Mouse (Mus musculus) layer of hippocampus, postnatal 36 days (tissue): ENCODE measurements around the gene Ntsr2. TPM values are rescaled to one million over a fixed set of nuclear protein-coding genes. Genes with fewer than 3 reads are reported as not detected.

ENCODE experiments used
- DNase-seq, 2 experiments: peaks; one replicate each; pipeline ENCODE4 v3.0.0; 2022
- total RNA-seq, 2 experiments: library from RNA; stranded (reverse); gene quantifications; 2 replicates each; pipeline ENCODE4 v1.2.3; 2021

Ntsr2 gene
- 100 to 1,000 TPM; 195 to 199 TPM for total RNA-seq

DNA sequence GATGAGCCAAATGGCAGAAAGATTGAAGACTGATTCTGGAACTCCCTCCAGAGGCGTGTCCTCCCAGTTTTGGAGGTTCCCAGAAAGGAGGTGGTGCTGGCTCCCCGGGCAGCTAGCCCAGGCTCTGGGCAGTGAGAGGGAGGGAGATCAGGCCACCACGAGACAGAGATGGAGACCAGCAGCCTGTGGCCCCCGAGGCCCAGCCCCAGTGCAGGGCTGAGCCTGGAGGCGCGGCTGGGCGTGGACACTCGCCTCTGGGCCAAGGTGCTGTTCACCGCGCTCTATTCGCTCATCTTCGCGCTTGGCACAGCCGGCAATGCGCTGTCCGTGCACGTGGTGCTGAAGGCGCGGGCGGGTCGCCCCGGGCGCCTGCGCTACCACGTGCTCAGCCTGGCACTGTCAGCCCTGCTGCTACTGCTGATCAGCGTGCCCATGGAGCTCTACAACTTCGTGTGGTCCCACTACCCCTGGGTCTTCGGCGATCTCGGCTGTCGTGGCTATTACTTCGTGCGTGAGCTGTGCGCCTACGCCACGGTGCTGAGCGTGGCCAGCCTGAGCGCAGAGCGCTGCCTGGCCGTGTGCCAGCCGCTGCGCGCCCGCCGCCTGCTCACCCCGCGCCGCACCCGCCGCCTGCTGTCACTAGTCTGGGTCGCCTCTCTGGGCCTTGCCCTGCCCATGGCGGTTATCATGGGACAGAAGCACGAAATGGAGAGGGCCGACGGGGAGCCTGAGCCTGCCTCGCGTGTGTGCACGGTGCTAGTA, at the start of gene Ntsr2:
Gene Ntsr2 (plus strand): TSS at position 51 of the 762 bp plus-strand sequence.
- DNase-seq: peak; percentile 68 to 76

DNA sequence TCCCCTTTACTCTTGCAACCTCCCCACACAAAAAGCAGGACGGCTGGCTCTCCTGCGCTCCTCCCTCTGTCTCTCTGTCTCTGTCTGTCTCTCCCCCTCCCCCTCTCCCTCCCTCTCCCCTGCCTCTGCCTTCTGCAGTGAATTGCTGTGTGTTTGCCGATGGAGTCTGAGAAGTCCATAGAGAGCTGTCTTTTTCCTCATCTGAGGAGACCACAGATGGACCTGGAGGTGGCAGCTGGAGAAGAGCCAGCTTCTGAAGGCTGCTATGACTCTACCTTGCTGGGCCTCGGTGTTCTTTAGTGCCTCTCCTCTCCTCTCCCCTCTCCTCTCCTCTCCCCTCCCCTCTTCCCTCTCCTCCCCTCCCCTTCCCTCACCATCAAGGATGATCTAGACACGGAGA, 47.6 kb upstream of the Ntsr2 start:
- peak in 1 of 2 experiments; percentile 27 for DNase-seq

DNA sequence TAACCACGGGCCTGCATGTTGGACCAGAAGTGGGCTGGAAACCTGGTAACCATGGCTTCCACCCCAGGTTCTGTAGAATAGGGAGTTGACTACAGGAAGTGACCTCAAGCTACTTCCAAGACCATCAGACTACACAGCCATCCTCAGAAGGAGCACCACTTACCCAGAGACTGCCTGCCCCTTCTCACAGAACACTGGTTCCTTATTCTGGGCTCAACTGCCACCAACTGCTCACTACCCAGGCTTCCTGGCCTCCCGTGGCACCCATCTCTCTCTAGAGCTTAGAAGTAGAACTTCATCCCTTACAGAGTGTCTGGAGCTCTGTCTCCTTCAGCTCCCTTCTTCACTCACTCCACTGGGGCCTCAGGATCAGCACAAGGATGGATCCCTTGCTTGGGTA, 42.2 kb upstream of the Ntsr2 start, which contains the start of gene Lpin1:
Gene Lpin1 (minus strand): TSS at position 31 of the 400 bp plus-strand sequence.
- DNase-seq: no peak

DNA sequence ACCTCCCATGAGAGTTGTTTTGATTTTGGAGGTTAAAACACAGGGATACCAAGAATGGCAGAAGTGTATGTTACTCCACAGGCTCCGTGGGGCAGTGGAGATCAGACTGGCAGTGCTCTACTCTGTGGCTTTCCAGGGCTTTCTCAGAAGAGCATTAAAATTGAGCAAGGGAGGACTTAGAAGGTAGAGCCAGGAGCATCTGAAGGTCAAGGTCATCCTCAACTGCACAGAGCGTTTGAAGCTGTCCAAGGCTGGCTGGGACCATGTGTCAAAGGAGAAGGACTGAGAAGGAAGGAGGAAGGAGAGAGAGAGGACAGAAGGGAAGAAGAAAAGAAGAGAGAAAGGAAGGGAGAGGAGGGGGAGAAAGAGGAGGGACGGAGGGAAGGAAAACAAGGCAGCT, 38.6 kb upstream of the Ntsr2 start:
- no peak for DNase-seq

DNA sequence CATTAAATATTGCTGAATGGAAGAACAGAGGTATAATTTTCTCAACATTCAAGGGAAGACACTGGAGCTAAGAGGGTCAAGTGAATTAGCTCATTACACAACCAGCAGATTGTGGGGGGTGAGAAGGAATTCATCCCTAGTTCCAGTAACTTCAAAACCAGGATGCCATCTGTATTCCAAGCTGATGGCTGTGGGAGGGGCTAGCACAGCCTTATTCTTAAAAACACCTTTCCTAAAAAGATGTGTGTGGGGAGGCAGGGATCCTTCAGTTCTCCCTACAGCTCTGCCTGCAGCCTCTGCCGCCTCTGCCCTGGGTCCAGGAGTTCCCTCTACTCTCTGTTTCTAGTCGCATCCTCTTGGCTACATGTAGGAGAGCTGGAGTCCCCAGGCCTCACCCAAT, 37.4 kb upstream of the Ntsr2 start:
- DNase-seq: no peak

DNA sequence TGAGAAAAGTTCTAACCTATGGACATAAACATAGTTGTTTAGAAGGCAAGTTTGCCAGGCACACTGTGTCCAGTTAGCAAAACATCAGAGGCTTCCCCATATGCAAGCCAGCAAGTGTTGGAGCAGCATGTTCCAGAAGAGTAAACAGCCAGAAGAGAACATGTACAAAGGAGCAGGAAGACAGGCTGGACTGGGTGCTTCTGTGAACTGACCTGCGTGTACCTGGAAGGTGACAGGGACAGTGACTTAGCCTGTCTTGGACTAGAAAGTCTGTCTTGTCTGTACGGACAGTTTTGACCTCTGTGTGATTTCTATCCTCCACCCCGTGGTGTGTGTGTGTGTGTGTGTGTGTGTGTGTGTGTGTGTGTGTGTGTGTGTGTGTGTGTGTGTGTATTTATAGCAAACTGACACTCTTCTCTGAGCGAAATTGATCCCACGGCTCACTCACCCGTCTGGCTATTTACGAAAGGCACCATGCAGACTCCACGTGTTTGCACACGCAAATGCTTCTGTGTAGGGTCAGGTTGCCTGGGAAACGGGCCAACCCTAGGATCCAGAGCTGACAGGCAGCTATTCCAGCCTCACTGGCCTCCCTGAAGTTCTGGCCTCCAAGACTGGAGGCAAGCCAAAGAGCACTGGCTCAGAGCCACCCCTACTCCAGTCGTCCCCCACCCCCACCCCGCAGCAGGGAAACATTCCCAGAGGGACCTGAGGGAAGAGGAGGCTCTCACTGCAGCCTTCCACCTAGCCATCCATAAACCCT, 34.5 kb upstream of the Ntsr2 start:
- peak; percentile 43 to 58 for DNase-seq

DNA sequence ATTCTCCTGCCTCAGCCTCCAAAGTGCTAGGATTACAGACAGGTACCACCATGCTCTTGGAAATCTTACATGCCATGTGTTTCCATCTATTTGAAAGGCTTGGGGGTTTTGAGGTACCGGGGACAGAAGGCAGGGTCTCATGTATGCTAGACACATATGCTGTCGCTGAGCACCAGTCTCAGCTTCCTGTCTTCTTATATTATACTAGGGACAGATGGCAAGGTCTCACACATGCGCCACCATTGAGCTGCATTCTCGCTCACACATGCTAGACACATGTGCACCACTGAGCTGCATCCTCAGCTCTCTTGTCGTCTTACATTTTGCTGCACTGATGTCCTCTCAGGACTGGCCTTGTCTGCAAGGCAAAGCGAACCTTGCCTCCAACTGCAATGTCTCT, 33.7 kb upstream of the Ntsr2 start:
- DNase-seq: no peak

DNA sequence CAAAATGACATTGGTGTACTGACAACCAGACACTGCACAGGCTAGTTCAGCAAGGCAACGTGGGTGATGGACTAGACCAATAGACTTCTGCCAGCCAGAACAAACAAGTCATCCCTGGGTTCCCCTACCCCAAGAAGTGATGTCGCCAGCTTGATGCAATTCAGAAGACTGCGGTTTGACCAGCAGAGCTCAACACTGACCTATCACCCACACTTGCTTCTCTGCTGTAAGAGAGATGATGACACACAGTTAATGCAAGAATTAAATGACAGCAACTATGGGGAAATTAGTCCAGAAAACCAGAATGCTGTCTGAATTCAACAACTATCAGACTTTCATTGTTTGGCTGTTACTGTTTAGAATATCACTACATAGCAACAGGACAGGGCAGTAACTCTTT, 33.0 kb upstream of the Ntsr2 start:
- no peak for DNase-seq

DNA sequence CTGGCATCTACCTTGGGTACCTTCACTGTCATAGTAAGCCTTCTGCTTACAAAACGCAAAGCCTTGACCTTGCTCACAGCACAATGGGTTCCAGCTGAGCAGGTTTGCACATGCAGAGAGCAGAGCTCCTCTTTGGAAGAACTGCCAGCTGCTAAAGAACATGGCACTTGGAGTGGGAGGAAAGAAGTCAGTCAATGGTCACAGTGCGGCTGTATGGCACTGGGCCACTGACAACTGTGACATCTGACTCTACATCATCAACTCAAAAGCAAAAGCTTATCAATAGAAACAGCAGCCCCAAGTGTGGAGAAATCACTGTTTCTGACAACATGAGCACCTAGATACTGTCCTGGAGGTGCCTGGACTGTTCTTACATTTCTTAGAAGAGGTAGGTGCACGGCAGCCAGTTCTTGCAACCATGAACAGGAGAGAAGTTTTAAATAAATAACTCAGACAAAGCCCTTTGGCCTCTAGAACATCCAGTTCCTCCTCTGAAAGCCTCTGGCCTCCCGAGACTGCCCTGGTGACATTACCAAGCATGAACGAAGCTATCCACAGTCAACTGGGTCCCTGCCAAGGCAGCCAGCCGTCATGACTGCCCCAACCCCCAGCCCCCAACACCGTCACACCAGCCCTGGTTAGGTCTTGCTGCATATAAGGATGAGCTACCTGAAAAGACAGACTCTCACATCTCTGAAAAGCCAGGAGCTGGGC, 22.9 kb upstream of the Ntsr2 start:
- no peak for DNase-seq

DNA sequence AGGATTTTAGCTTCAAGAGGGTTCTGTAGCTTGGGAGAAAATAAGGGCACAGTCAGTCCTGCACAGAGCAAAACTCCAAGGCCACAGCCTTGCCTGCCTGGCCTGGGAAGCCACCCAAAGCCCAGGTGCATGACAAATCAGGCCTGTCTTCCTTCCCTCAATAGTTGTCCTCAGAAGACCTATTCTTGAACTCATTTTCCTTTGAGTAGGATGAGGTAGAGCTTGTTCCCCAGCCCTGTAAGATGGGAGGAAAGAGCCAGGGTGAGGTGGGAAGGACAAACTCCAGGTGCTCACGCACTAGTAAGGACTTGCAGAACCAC, 22.4 kb upstream of the Ntsr2 start:
- DNase-seq: no peak

DNA sequence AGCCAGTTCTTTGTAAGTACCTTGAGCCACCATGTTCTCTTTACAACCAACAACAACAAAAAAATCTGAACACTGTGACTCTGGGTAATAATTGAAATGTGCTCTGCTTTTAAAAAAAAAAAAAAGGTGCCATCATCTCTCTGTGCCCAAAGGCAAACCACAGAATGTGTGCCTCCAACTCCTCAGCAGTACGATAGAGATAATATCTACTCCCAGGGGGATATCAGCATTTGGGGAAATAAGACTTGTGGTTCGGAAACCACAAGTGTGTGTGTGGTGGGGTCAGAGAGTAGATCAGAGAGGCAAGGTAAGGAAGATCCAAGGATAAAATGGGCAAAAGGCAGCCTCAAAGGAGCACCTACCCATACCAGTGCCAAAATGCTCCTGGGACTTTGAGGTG, 21.8 kb upstream of the Ntsr2 start:
- DNase-seq: no peak

DNA sequence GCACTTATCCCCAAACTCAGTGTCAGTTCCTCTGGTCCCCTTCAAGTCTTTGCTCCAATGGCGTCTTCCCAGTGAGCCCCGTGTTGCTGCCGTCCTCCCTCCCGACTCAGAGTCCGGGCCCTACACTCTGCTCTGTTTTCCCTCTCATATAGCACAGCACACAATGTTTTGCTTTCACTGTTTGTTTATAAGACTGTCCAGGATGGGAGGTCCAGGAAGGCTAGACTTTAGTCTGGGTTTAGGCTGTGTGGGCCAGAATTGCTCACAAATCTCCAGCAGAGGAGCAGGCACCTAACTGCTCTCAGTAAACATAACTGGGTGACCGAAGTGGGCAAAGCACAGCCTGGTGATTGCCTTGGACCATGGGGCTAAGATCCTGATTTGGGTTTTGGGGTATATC, 19.9 kb upstream of the Ntsr2 start:
- no peak for DNase-seq

DNA sequence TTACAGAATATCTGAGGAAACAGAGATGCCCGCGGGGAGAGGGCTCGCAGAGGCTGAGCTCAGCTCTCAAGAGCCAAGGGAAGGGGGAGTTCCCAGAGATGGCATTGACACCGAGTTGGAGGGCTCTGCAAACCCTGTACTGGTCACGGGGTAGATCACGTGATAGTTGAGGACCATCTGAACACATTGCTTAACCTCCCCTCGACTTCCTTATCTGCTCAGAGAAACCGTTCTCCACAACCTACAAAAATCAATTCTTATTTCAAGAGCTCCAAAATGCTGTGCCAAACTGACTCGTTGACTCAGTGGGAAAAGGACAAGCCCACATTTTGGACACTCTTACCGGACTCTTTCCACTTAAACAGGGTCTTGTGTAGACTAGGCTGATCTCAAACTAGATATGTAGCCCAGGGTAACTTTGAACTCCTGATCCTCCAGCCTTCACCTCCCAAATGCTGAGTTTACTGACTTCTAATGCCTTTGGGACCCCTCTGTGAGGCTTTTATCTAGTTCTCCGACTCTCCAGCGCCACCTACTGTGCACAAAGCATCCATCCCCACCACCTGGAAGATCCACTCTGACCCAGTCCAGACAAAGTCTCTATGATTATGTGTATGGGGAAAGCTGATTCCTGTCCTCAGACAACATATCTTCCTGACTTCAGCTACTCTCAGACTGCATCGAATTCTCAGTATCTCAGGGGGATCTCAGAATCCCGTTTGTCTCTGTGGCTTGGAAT, 18.9 kb upstream of the Ntsr2 start:
- peak; percentile 45 for DNase-seq

DNA sequence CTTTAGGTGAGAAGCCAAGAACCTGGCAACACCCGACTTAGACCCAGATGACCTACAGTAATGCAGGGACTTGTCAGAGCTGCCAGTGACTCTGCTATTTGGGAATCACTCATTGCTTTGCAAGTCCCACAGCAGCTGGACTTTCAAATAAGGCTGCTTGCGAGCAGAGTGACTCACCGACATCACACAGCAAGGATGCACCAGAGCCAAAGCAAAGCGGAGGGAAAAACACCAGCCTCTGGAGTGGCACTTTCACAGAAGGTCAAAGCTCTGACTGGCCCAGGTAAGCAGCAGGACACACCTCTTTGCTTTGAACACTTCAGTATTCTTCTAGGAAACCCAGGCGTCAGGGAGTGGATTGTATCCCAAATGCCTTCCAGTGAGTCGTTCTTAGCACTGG, 17.4 kb upstream of the Ntsr2 start:
- no peak for DNase-seq

DNA sequence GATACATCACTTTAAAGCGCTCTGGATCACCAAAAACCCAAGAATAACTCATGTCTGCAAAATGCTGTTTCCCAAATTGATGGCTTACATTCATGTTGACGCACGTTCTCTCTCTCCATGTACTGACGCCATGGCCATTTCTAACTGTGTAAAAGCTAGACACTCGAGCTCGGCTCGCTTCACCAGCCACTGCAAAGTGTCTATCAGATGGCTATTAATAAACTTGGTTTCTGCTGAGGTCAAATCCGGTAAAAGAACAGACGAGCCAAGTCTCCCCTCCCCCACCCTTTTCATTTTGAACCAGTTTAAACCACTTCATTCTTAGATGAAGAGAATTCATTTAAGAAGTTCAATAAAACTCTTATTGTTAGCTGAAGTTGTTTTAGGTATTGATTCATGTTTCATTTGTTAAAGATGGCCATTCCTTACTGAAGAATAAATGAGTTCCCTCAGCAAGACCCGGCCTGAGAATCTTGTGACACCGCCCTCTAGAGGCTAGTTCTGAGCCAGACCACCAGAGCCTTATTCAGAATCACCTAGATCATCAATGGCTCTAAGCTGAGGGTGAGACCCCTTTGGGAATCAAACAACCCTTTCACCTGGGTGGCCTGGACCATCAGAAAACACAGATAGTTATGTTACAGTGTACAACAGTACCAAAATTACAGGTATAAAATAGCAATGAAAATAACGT, 14.0 kb upstream of the Ntsr2 start:
- DNase-seq: no peak

DNA sequence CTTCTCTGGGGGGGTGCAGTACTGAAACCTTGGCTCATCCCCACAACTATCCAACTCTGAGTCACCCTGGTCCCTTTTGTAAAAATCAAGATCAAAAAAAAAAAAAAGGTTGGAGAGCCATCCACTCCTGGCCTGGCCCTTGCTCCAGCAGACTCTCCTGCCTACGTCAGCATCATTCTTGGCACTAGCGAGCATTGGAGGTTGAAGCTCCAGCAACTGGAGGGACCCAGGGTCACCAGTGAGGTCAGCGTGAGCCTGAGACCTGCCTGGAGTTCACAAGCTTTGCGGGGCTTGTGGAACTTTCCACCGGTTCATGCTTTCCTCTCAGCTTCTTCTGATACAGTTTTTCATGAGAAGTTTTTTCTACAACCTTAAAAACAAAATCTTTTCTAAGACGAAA, 13.1 kb upstream of the Ntsr2 start:
- no peak for DNase-seq

DNA sequence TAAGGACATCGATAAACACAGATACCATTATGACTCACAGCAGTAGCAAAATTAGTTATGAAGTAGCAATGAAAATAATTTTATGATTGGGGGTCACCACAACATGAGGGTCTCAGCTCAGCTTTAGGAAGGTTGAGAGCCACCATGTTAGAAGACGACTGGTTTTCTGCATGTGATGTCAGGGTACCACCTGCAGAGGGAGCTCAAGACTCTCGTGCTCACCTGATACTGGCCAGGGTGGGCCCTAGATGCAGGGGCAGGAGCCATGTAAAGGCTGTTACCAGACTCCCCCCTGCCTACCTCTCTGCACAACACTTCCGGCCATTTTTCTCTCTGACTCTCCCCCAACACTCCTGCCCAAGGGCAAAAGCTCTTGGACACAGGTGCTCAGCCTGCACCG, 11.2 kb upstream of the Ntsr2 start:
- DNase-seq: no peak

DNA sequence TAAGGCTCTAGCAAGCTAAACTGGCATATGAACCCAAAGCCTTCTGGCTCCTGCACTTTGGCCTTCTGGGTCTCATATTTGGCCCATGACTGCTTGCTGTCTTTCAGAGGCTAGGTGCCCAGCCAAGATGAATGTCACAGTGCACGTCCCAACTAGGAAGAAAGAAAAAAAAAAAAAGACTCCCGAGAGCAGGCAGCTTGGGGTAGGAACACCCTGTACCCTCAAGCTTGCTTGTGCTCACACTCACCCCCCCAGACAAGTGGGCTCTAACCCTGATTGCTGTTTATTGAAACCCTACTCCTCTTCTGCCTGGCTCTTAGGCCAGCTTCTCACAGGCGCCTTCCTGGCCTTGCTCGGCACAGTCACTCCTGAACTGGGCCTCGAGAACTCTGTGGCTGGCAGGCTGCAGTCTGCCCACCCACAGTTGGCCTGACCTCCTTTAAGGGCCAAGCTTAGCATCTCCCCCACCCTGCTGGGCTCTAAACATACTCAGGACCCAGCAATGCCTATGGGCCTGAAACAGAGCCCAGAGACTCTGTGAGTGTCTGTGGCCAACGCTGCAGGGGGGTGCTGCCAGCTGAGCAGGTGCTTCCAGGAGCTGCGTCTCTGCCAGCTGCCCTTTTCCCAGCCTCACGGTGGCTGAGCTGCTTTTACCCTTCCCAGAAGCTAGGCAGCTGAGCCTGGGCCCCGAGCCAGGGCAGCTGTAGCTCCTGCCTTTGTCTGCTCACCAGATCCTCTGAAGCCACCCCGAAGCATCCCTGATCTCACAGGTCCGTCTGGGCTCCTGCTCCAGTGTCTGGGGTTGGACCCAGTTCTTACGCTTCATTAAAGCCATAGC, 9.5 kb upstream of the Ntsr2 start:
- peak; percentile 50 to 59 for DNase-seq

DNA sequence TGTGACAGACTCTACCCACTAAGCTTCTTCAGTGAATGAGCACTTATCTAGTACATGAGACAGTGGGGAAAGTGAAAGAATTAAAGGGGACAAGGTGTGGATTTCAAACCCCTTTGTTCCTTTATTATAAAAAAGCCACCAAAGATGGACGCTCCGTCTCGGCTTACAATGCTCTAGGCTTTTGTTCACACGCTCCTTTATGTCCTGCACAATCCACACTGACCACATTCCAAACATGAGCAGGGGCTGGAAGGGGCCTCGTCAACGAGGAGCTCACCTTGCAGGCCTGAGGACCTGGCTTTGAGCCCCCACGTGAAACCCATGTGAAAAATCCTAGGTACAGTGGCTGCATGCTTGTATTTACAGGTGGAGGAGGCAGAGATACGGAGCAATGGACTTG, 8.5 kb upstream of the Ntsr2 start:
- DNase-seq: no peak

DNA sequence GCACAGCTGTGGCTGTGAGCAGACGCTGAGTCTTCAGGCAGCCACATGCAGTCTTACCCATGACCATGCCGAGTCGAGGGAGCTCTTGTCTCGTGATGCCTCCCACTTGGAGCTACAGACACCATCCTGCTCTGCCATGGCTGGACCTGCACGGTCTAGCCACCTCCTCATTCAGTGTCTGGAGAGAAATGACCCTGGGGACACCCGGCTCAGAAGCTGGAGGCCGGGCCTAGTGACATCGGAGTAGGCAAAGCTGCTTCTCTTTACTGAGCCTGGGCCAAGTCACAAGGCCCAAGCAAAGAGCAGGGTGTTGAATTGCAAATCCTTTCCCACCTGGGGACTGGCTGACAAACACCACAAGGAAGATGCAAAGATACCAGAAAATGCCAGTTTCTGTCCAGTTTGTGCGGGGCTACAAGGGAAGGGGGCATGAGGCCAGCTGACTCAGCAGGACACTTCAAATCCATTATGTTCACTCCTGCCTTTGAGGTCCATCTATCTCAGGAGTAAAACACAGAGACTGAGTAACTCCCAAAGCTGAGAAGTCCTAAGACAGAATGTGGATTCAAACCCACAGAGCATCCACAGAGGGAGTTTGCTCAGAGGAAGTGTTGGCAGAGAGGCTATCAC, 6.3 kb upstream of the Ntsr2 start:
- DNase-seq: no peak

DNA sequence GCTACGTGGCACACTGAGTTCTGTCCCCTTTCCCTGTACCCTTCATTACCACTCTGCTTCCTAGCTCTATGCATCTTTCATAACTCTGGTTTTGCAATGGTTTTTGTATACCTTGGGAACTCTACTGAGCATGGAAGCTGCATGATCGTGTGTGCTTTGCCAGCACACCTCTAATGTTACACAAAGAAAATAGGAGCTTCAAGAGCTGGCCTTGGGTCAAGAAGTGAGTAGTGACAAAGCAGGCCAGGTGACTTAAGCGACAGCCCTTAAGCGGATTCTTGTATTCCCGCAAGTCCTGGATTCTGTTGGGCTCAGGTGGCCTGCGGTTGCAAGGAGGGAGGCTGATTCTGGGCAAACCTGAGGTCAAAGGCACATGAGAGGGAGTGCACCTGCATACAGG, 4.9 kb upstream of the Ntsr2 start:
- DNase-seq: no peak
